Mouse (Mus musculus) heart, postnatal 10 days (tissue): ENCODE results near the gene Itih5. TPM values are rescaled to one million over a fixed set of nuclear protein-coding genes. Genes with fewer than 3 reads are reported as not detected.
A peak's percentile ranks its signal among the peaks of the same experiment; 100 is the strongest.

Source experiments
- DNase-seq, 2 experiments: peaks; one replicate each; pipeline ENCODE4 v3.0.0; 2021
- intact Hi-C: fragments of 180-260 bp; cut with DNase I; formaldehyde crosslinking; loops from one replicate; pipeline ENCODE4 v1.15.1; 2025
- total RNA-seq, 2 experiments: library from RNA; stranded (reverse); gene quantifications; 2 replicates each; pipeline ENCODE4 v1.2.3; 2021

The Itih5 gene
- total RNA-seq, 2 experiments from 2014 or later = 33.3 to 35.8 TPM

- intact Hi-C loops = no loop called here
- DNase-seq = no peak
These were observed 103.6 kb downstream of the Itih5 start for GRCm38 (mm10) chr2:10256949-10257348.

GRCm38 (mm10) chr2:10258312-10258711 is 104.9 kb downstream of the Itih5 start:
- DNase-seq = no peak
- intact Hi-C loops = no loop called here

- DNase-seq = no peak
- intact Hi-C loops = no loop called here
These were observed 106.7 kb downstream of the Itih5 start for GRCm38 (mm10) chr2:10260109-10260508.

- intact Hi-C loops = no loop called here
These were observed 108.0 kb downstream of the Itih5 start for GRCm38 (mm10) chr2:10261337-10261736.

GRCm38 (mm10) chr2:10262722-10263121 is 109.4 kb downstream of the Itih5 start:
- intact Hi-C loops = no loop called here
- no peak for DNase-seq

More at GRCm38 (mm10) chr2:10261337-10261736, 108.0 kb downstream of the Itih5 start:
- no peak for DNase-seq

- intact Hi-C loops = no loop called here
- DNase-seq = no peak
These were observed 110.6 kb downstream of the Itih5 start for GRCm38 (mm10) chr2:10263909-10264489.

GRCm38 (mm10) chr2:10265881-10266280 is 112.5 kb downstream of the Itih5 start:
- no peak for DNase-seq
- intact Hi-C loops = no loop called here

- intact Hi-C loops = no loop called here
- DNase-seq = no peak
These were observed 119.3 kb downstream of the Itih5 start for GRCm38 (mm10) chr2:10272604-10273115.

GRCm38 (mm10) chr2:10273541-10274050 is 120.2 kb downstream of the Itih5 start:
- intact Hi-C loops = no loop called here

GRCm38 (mm10) chr2:10276194-10276593 is 122.8 kb downstream of the Itih5 start:
- peak; percentile 75 to 81 for DNase-seq
- intact Hi-C loops = no loop called here

More at GRCm38 (mm10) chr2:10273541-10274050, 120.2 kb downstream of the Itih5 start:
- peak; percentile 31 to 52 for DNase-seq

- DNase-seq = no peak
- intact Hi-C loops = no loop called here
These were observed 130.3 kb downstream of the Itih5 start for GRCm38 (mm10) chr2:10283686-10284085.

GRCm38 (mm10) chr2:10284636-10285270 is 131.4 kb downstream of the Itih5 start:
- intact Hi-C loops = loop anchor here (5.0 kb wide), 1 partner anchor 1612 kb away; no protein-coding TSS in a partner anchor
- peak; percentile 51 to 63 for DNase-seq

GRCm38 (mm10) chr2:10285975-10286374 is 132.6 kb downstream of the Itih5 start:
- no peak for DNase-seq
- intact Hi-C loops = loop anchor here (5.0 kb wide), 1 partner anchor 1614 kb away; no protein-coding TSS in a partner anchor

GRCm38 (mm10) chr2:10288142-10288831 is 134.9 kb downstream of the Itih5 start:
- intact Hi-C loops = loop anchor here (1.0 to 5.0 kb wide), 3 partner anchors 146 to 1616 kb away; no protein-coding TSS in a partner anchor
- DNase-seq = peak; percentile 82 to 89

- intact Hi-C loops = loop anchor here (1.0 to 5.0 kb wide), 3 partner anchors 147 to 1617 kb away; no protein-coding TSS in a partner anchor
- DNase-seq = no peak
These were observed 135.5 kb downstream of the Itih5 start for GRCm38 (mm10) chr2:10288881-10289280.

GRCm38 (mm10) chr2:10290115-10290514 is 136.7 kb downstream of the Itih5 start:
- intact Hi-C loops = no loop called here
- no peak for DNase-seq

- intact Hi-C loops = no loop called here
- DNase-seq = no peak
These were observed 140.3 kb downstream of the Itih5 start for GRCm38 (mm10) chr2:10293556-10294206.

GRCm38 (mm10) chr2:10295908-10296307 is 142.5 kb downstream of the Itih5 start:
- DNase-seq = no peak
- intact Hi-C loops = no loop called here

- DNase-seq = no peak
- intact Hi-C loops = no loop called here
These were observed 146.9 kb downstream of the Itih5 start for GRCm38 (mm10) chr2:10300244-10300643.

- DNase-seq = peak; percentile 24 to 31
- intact Hi-C loops = no loop called here
These were observed 147.4 kb downstream of the Itih5 start for GRCm38 (mm10) chr2:10300771-10301170.

- intact Hi-C loops = no loop called here
- no peak for DNase-seq
These were observed 148.0 kb downstream of the Itih5 start for GRCm38 (mm10) chr2:10301391-10301790.
